Mouse (Mus musculus) forebrain, embryonic 11.5 days (tissue): ENCODE data around the gene Dcun1d5. TPM values are rescaled to one million over a fixed set of nuclear protein-coding genes. Genes with fewer than 3 reads are reported as not detected.
A peak's percentile ranks its signal among the peaks of the same experiment; 100 is the strongest.
"Not testable (repeated sequence)": the region's sequence is repeated elsewhere in the genome, so short reads cannot be mapped to it uniquely, and the experiment has no call there.

Experiments used
- ATAC-seq: fragments of 200-750 bp; cut with Nextera tagmentation; replicated peaks from 2 replicates; pipeline ENCODE4 v1.8.0; 2017; ENCODE audit warnings: moderate TSS enrichment; ENCODE audit not compliant: low FRiP score
- DNase-seq: peaks from one replicate; pipeline ENCODE4 v3.0.0-alpha.2; 2017; ENCODE audit warnings: low spot score
- H3K27ac ChIP-seq: fragments of 300-500 bp; sonication (generic); 2 replicates; pipeline ENCODE4 v1.5.1; 2014; ENCODE audit warnings: low read depth, low read length
- H3K27me3 ChIP-seq: fragments of 300-500 bp; sonication (generic); 2 replicates; pipeline ENCODE4 v1.6.1; 2014; ENCODE audit warnings: mild to moderate bottlenecking, low read length, mixed read lengths; ENCODE audit not compliant: control insufficient read depth, insufficient read depth
- H3K36me3 ChIP-seq: fragments of 300-500 bp; sonication (generic); 2 replicates; pipeline ENCODE4 v1.6.1; 2014; ENCODE audit warnings: mild to moderate bottlenecking, low read length, moderate library complexity, mixed read lengths; ENCODE audit not compliant: control insufficient read depth, insufficient read depth
- H3K4me1 ChIP-seq: fragments of 300-500 bp; sonication (generic); replicated peaks from 2 replicates; pipeline ENCODE4 v1.6.1; 2014; ENCODE audit warnings: low read length, mixed read lengths; ENCODE audit not compliant: control insufficient read depth, insufficient read depth
- H3K4me2 ChIP-seq: fragments of 300-500 bp; sonication (generic); 2 replicates; pipeline ENCODE4 v1.6.1; 2014; ENCODE audit warnings: low read depth, mild to moderate bottlenecking, low read length, moderate library complexity, mixed read lengths; ENCODE audit not compliant: severe bottlenecking
- H3K4me3 ChIP-seq: fragments of 300-500 bp; sonication (generic); 2 replicates; pipeline ENCODE4 v1.5.1; 2014; ENCODE audit warnings: low read depth, low read length
- H3K9ac ChIP-seq: fragments of 300-500 bp; sonication (generic); 2 replicates; pipeline ENCODE4 v1.6.1; 2014; ENCODE audit warnings: low read length
- H3K9me3 ChIP-seq: fragments of 300-500 bp; sonication (generic); 2 replicates; pipeline ENCODE4 v1.6.1; 2016; ENCODE audit warnings: low read length, mixed read lengths; ENCODE audit not compliant: control insufficient read depth
- WGBS: fragments of 180-500 bp; shearing (Covaris S2); extraction: QIAGEN DNeasy Blood & Tissue Kit; methylation state at CpG from one replicate; pipeline ENCODE4 v1.1.7; 2014; 5-methylcytosine and 5-hydroxymethylcytosine counted together
- polyA plus RNA-seq: library from polyadenylated mRNA; unstranded; fragments of >200 nt; fragmentation: Nextera tagmentation; extraction: Ambion mirVana; gene quantifications from 2 replicates; pipeline ENCODE4 v1.2.1, GENCODE M21; 2014

The Dcun1d5 gene
- polyA plus RNA-seq, 1 experiment from 2014 or later, result 141 TPM

DNA sequence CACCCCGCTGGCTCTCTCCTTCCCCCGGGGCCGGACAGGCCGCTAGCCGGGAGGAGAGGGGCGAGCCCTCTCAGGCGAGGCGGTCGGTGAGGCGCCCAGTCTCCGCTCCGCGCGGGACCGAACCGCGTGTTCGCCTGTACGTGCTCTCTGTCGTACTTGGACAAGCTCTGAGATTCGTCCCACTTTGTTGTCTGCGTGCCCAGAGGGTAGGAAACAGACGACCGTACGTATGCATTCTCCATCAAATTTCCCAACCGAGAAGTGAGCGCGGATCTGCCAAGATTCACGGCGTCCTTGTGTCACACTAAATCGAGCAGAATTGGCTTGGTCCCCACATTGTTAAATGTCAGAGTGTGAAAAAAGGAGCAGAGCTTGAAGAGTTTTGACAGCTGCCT, 574 bp downstream of the Dcun1d5 start:
- no peaks in the 10 kb centered on the region; the same call in 1 of the 2 replicates for H3K36me3 ChIP-seq
- no peaks in the 10 kb centered on the region for H3K4me1 ChIP-seq
- peak overlapping the region; percentile 89 for H3K4me3 ChIP-seq
- no peaks in the 10 kb centered on the region for H3K9me3 ChIP-seq
- H3K9ac ChIP-seq, result peak overlapping the region; percentile 86
- peak overlapping the region; percentile 84 for H3K4me2 ChIP-seq
- no peaks in the 10 kb centered on the region for H3K27me3 ChIP-seq
- under 1% methylated on average over 24 of the region's 31 CpGs for WGBS
- peak overlapping the region; percentile 89 for H3K27ac ChIP-seq
- DNase-seq, result no peak
- peak; percentile 79 for ATAC-seq

GRCm38 (mm10) chr9:7190694-7191093, 6.4 kb downstream of the Dcun1d5 start:
- not testable (repeated sequence) for H3K27me3 ChIP-seq, H3K36me3 ChIP-seq, H3K4me2 ChIP-seq, H3K27ac ChIP-seq, DNase-seq, H3K9me3 ChIP-seq, H3K9ac ChIP-seq, H3K4me3 ChIP-seq, ATAC-seq, H3K4me1 ChIP-seq
- WGBS, result 92% methylated on average over 3 of the region's 3 CpGs

DNA sequence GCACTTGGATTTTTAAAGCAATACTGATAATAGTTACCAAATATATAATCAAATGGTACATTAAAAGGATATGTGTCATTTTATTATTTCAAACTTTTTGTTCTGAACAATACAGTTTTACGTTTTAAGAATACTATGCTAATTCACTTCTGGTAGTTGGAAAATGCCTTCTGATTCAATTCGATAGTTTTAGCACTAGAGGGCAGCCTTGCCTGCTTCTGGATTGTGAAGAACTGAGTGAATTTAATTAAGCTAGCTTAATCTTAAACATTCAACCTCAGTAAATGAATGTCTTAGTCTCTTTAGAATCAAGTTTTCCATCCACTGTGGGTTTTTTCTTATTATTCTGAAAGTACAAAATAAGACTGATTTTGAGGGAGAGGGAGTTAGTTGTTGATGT, 31.9 kb downstream of the Dcun1d5 start:
- no peak overlapping the region for H3K27ac ChIP-seq
- H3K4me1 ChIP-seq, result no peaks in the 10 kb centered on the region
- H3K9me3 ChIP-seq, result no peaks in the 10 kb centered on the region
- H3K36me3 ChIP-seq, result no peaks in the 10 kb centered on the region; the same call in 1 of the 2 replicates
- WGBS, result 50% methylated on average over 2 of the region's 2 CpGs
- no peak overlapping the region for H3K4me3 ChIP-seq
- DNase-seq (no peak), ATAC-seq (no peak)
- H3K27me3 ChIP-seq, result no peaks in the 10 kb centered on the region
- H3K9ac ChIP-seq, result no peak overlapping the region
- H3K4me2 ChIP-seq, result no peak overlapping the region

DNA sequence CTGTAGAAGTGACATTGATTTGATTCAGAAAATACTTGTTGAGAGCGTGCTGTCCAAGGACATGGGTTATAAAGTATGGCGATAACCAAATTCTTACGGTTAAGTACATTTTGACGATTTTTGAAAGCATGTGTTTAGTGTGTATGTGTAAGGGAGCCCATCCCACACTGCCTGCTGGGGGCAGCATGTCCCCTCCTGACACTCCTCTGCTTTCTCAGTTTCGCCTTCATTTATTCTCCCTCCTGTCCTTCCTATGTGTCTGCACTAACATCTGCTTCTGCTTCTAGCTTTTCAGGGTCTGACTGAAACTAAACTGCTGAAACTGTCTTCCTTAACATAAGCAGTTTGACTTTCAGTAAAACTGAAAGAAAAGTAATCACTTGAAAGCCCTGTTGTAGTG, 36.7 kb downstream of the Dcun1d5 start:
- no peaks in the 10 kb centered on the region for H3K27me3 ChIP-seq
- no peak overlapping the region for H3K4me3 ChIP-seq
- H3K4me2 ChIP-seq, result no peak overlapping the region
- 92% methylated on average over 5 of the region's 5 CpGs for WGBS
- H3K27ac ChIP-seq, result no peak overlapping the region
- no peaks in the 10 kb centered on the region for H3K4me1 ChIP-seq
- H3K9me3 ChIP-seq, result no peaks in the 10 kb centered on the region
- ATAC-seq (no peak), DNase-seq (no peak)
- no peak overlapping the region for H3K9ac ChIP-seq
- no peaks in the 10 kb centered on the region; the same call in 1 of the 2 replicates for H3K36me3 ChIP-seq

- Histone ChIP-seq H3K4me1 (no peaks in the 10 kb centered on the region), H3K9me3 (no peaks in the 10 kb centered on the region), H3K9ac (no peak overlapping the region), H3K36me3 (no peaks in the 10 kb centered on the region; the same call in 1 of the 2 replicates), H3K4me2 (no peak overlapping the region), H3K27ac (no peak overlapping the region), H3K4me3 (no peak overlapping the region), H3K27me3 (no peaks in the 10 kb centered on the region)
- 87% methylated on average over 7 of the region's 7 CpGs for WGBS
- ATAC-seq (no peak), DNase-seq (no peak)
Measured at GRCm38 (mm10) chr9:7221460-7221859, 37.1 kb downstream of the Dcun1d5 start.

DNA sequence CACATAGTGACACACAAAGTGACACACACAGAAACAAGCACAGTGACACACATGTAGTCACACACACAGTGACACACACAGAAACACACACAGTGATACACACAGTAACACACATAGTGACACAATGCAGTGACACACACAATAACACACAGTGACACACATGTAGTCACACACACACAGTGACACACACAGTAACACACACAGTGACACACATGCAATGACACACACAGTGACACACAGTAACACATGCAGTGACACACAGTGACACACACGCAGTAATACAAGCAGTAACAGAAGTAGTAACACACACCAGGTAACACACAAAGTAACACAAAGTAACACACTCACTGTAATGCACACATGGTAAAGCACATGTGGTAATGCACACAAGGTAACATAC, 54.3 kb downstream of the Dcun1d5 start:
- H3K27ac ChIP-seq, result no peak overlapping the region

GRCm38 (mm10) chr9:7239967-7240366, 55.6 kb downstream of the Dcun1d5 start:
- Histone ChIP-seq H3K4me2 (no peak overlapping the region), H3K4me3 (no peak overlapping the region), H3K36me3 (no peaks in the 10 kb centered on the region), H3K9me3 (no peaks in the 10 kb centered on the region), H3K9ac (no peak overlapping the region), H3K27me3 (no peaks in the 10 kb centered on the region), H3K4me1 (no peaks in the 10 kb centered on the region), H3K27ac (no peak overlapping the region)
- ATAC-seq (no peak), DNase-seq (no peak)
- 91% methylated on average over 2 of the region's 2 CpGs for WGBS

More for the DNA sequence above, 54.3 kb downstream of the Dcun1d5 start:
- Histone ChIP-seq H3K4me2 (no peak overlapping the region), H3K36me3 (no peaks in the 10 kb centered on the region), H3K27me3 (no peaks in the 10 kb centered on the region), H3K9ac (no peak overlapping the region), H3K4me3 (no peak overlapping the region), H3K4me1 (no peaks in the 10 kb centered on the region), H3K9me3 (no peaks in the 10 kb centered on the region)
- 85% methylated on average over 1 of the region's 1 CpGs for WGBS
- DNase-seq, result no peak
- ATAC-seq, result no peak

DNA sequence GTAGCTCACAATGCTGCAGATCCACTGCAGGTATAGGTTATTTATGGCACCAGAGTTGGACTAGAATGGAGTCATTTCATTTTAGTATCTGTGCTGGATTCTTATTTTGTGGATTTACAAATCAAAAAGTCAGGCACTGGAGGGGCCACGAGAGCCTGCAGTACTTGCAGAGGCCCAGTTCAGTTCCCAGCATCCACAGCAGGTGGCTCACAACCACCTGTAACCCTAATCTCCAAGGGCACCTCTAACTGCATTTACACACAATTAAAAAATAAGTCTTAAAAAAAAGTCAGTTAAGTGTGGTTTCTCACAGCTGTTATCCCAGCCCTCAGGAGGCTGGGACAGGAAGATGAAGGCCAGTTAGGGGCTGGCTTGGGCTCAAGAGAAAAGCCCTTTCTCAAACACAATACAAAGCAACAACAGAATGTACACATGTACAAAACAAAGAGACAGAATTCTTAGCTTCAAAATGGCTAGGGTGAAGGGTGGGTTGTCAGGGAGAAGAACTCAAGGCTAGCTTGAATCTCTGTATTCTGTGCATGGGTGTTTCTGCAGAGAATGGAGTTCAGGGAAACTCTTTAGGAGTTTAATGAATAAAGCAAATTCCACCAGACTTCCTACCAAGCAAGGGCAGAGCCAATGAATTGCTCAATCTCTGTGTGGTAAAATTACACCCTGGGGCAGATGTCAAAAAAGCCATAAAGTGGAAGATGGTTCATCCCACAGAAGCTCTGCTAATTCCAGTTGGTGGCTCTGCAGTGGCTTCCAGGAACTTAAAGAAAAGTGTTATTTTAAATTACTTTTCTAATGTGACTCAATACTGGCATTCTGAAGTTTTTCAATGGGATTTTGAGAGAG, 68.7 kb downstream of the Dcun1d5 start:
- WGBS, result 50% methylated on average over 1 of the region's 1 CpGs
- Histone ChIP-seq H3K4me2 (no peak overlapping the region), H3K27ac (no peak overlapping the region), H3K27me3 (no peaks in the 10 kb centered on the region), H3K9me3 (no peaks in the 10 kb centered on the region), H3K9ac (no peak overlapping the region), H3K4me3 (no peak overlapping the region), H3K4me1 (no peaks in the 10 kb centered on the region), H3K36me3 (no peaks in the 10 kb centered on the region)
- no peak for DNase-seq
- no peak for ATAC-seq
